Mouse (Mus musculus): ENCODE measurements around the gene Fbxw21. TPM values are rescaled to one million over a fixed set of nuclear protein-coding genes. Genes with fewer than 3 reads are reported as not detected.

The Fbxw21 gene
- total and polyA plus RNA-seq, 3 experiments = not detected

DNA sequence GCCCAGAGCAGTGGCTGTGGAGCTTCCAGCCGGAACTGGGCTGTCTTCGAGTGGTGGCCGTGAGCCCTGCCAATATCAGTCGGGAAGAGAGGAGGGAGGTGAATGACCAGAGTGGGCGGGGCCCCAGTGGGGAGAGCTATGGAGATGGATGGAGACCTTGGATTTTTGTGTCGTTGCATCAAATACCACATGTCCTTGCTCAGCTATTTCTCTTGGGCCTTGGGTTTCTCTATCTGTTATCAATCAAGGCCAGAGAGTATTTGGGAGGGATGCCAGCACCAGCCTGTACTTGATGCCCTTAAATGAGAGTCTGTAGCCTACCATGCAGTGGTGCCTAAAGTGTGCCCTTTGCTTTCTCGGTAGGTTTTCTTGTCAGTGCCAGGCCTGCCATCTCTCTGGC, 58.6 kb downstream of the Fbxw21 start:
- DNase-seq = no peak
- no peak overlapping the region for H3K9ac ChIP-seq (ENCODE audit: low read depth, low read length)
- no peaks in the 10 kb centered on the region for H3K79me2 ChIP-seq (replicated peaks; ENCODE audit: control insufficient read depth, insufficient read depth, low read length)
- no peak overlapping the region for H3K27ac ChIP-seq
- no peaks in the 10 kb centered on the region for H3K27me3 ChIP-seq (ENCODE audit: control insufficient read depth, insufficient read depth, low read length)
- 46% methylated on average over 7 of the region's 7 CpGs for WGBS
- no peak overlapping the region for H3K4me3 ChIP-seq
- H3K36me3 ChIP-seq (ENCODE audit: control insufficient read depth, insufficient read depth, low read length) = no peaks in the 10 kb centered on the region
- TF ChIP-seq POLR2A (IDR thresholded peaks at IDR 0.05; ENCODE audit: insufficient read depth, low read depth, low read length) (no peak), CTCF (IDR thresholded peaks at IDR 0.05) (no peak), EP300 (IDR thresholded peaks at IDR 0.05; ENCODE audit: insufficient read depth, low read depth, low read length) (no peak)
- H3K4me1 ChIP-seq (ENCODE audit: control insufficient read depth, insufficient read depth, low read length) = peaks cover 3% of the 10 kb centered on the region
- intact Hi-C loops (cut with DNase I) = no loop called here

DNA sequence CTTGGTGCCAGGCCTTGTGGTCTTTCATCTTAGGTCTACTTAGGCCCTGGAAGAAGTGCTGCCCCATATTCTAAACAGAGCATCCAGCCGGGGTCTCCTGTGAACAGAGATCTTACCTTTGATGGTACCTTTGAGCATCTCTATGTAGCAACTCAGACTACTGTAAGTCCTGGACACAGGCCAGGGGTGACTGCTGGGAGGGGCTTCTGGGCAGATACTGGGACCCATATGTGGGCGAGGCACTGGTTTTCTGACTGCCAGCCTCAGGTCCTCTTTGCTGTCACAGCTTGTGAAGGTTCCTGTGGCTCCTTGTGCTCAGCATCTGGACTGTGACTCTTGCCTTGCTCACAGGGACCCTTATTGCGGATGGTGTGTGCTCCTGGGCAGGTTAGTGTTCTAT, 59.3 kb downstream of the Fbxw21 start:
- TF ChIP-seq EP300 (IDR thresholded peaks at IDR 0.05; ENCODE audit: insufficient read depth, low read depth, low read length) (no peak), POLR2A (IDR thresholded peaks at IDR 0.05; ENCODE audit: insufficient read depth, low read depth, low read length) (no peak), CTCF (IDR thresholded peaks at IDR 0.05) (no peak)
- no peak overlapping the region for H3K27ac ChIP-seq
- no peak for DNase-seq
- intact Hi-C loops (cut with DNase I) = no loop called here
- H3K9ac ChIP-seq (ENCODE audit: low read depth, low read length) = no peak overlapping the region
- H3K4me3 ChIP-seq = no peak overlapping the region
- no peaks in the 10 kb centered on the region for H3K27me3 ChIP-seq (ENCODE audit: control insufficient read depth, insufficient read depth, low read length)
- WGBS = 86% methylated on average over 3 of the region's 3 CpGs
- no peaks in the 10 kb centered on the region for H3K36me3 ChIP-seq (ENCODE audit: control insufficient read depth, insufficient read depth, low read length)
- H3K4me1 ChIP-seq (ENCODE audit: control insufficient read depth, insufficient read depth, low read length) = peaks cover 4% of the 10 kb centered on the region
- no peaks in the 10 kb centered on the region for H3K79me2 ChIP-seq (replicated peaks; ENCODE audit: control insufficient read depth, insufficient read depth, low read length)

- no peak overlapping the region for H3K9ac ChIP-seq (ENCODE audit: low read depth, low read length)
- no peaks in the 10 kb centered on the region for H3K27me3 ChIP-seq (ENCODE audit: control insufficient read depth, insufficient read depth, low read length)
- no peak overlapping the region for H3K27ac ChIP-seq
- H3K4me1 ChIP-seq (ENCODE audit: control insufficient read depth, insufficient read depth, low read length) = peaks cover 4% of the 10 kb centered on the region
- H3K79me2 ChIP-seq (replicated peaks; ENCODE audit: control insufficient read depth, insufficient read depth, low read length) = no peaks in the 10 kb centered on the region
- H3K36me3 ChIP-seq (ENCODE audit: control insufficient read depth, insufficient read depth, low read length) = no peaks in the 10 kb centered on the region
- TF ChIP-seq CTCF (IDR thresholded peaks at IDR 0.05) = no peak
- no peak for TF ChIP-seq POLR2A (IDR thresholded peaks at IDR 0.05; ENCODE audit: insufficient read depth, low read depth, low read length)
- no peak for TF ChIP-seq EP300 (IDR thresholded peaks at IDR 0.05; ENCODE audit: insufficient read depth, low read depth, low read length)
- WGBS = 94% methylated on average over 5 of the region's 5 CpGs
- no peak overlapping the region for H3K4me3 ChIP-seq
- no peak for DNase-seq
- intact Hi-C loops (cut with DNase I) = no loop called here
These were observed 59.9 kb downstream of the Fbxw21 start for GRCm38 (mm10) chr9:109101933-109102445.

GRCm38 (mm10) chr9:109100307-109100928, 61.4 kb downstream of the Fbxw21 start:
- H3K4me1 ChIP-seq (ENCODE audit: control insufficient read depth, insufficient read depth, low read length) = peaks cover 4% of the 10 kb centered on the region
- no peak for TF ChIP-seq EP300 (IDR thresholded peaks at IDR 0.05; ENCODE audit: insufficient read depth, low read depth, low read length)
- TF ChIP-seq POLR2A (IDR thresholded peaks at IDR 0.05; ENCODE audit: insufficient read depth, low read depth, low read length) = no peak
- TF ChIP-seq CTCF (IDR thresholded peaks at IDR 0.05) = no peak
- intact Hi-C loops (cut with DNase I) = no loop called here
- H3K27ac ChIP-seq = no peak overlapping the region
- H3K36me3 ChIP-seq (ENCODE audit: control insufficient read depth, insufficient read depth, low read length) = no peaks in the 10 kb centered on the region
- H3K4me3 ChIP-seq = no peak overlapping the region
- no peak for DNase-seq
- no peaks in the 10 kb centered on the region for H3K27me3 ChIP-seq (ENCODE audit: control insufficient read depth, insufficient read depth, low read length)
- 79% methylated on average over 20 of the region's 20 CpGs for WGBS
- no peaks in the 10 kb centered on the region for H3K79me2 ChIP-seq (replicated peaks; ENCODE audit: control insufficient read depth, insufficient read depth, low read length)
- H3K9ac ChIP-seq (ENCODE audit: low read depth, low read length) = no peak overlapping the region

DNA sequence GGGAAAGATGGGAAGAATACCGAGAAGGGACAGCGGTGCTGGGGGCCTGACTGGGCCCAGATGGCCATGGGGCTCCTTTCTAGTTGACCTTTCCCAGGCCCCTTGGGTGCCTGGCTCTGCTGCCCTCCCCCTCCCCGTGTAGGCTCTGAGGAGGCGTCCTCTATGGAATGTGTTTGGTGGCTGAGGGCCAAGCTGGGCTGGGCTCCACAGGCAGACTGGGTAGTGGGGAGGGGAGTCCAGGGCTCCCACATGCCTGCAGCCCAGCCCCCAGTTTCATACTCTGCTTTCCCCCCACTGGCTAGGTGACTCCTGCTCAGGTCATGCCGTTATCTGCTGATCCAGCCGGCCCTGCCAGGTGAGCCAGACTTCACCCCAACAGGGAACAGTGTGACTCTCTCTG, 62.9 kb downstream of the Fbxw21 start:
- H3K27me3 ChIP-seq (ENCODE audit: control insufficient read depth, insufficient read depth, low read length) = no peaks in the 10 kb centered on the region
- H3K79me2 ChIP-seq (replicated peaks; ENCODE audit: control insufficient read depth, insufficient read depth, low read length) = no peaks in the 10 kb centered on the region
- no peak overlapping the region for H3K4me3 ChIP-seq
- H3K36me3 ChIP-seq (ENCODE audit: control insufficient read depth, insufficient read depth, low read length) = no peaks in the 10 kb centered on the region
- H3K27ac ChIP-seq = peak overlapping the region; percentile 72
- H3K4me1 ChIP-seq (ENCODE audit: control insufficient read depth, insufficient read depth, low read length) = peaks cover 7% of the 10 kb centered on the region
- H3K9ac ChIP-seq (ENCODE audit: low read depth, low read length) = peak overlapping the region; percentile 29
- 25% methylated on average over 5 of the region's 6 CpGs for WGBS
- peak; percentile 63 to 78 for DNase-seq
- intact Hi-C loops (cut with DNase I) = no loop called here
- TF ChIP-seq CTCF (IDR thresholded peaks at IDR 0.05) (no peak), POLR2A (IDR thresholded peaks at IDR 0.05; ENCODE audit: insufficient read depth, low read depth, low read length) (no peak), EP300 (IDR thresholded peaks at IDR 0.05; ENCODE audit: insufficient read depth, low read depth, low read length) (0 out of 2 replicates have a peak, but pooled peaks have one; percentile 34)

DNA sequence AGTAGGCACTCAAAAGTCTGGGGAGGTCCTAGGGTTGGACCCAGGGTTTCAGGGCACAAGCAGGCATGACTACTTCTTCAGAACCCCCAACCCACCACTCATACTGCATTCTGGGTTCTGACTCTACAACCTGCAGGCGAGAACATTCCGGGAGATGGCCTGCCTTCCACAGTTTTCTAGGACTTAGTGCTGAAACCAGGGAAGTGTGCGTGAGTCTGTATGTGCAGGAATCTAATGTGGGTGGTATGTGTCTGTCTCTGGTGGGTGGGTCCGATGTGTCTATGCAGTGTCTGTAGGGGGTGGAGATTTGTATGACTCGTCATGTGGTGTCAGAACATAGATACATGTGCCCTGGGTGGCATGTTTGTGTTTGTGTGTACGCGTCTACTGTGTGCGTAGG, 63.5 kb downstream of the Fbxw21 start:
- Histone ChIP-seq H3K79me2 (replicated peaks; ENCODE audit: control insufficient read depth, insufficient read depth, low read length) (no peaks in the 10 kb centered on the region), H3K27me3 (ENCODE audit: control insufficient read depth, insufficient read depth, low read length) (no peaks in the 10 kb centered on the region), H3K4me1 (ENCODE audit: control insufficient read depth, insufficient read depth, low read length) (peaks cover 7% of the 10 kb centered on the region), H3K27ac (peak overlapping the region; percentile 72), H3K4me3 (peak overlapping the region; percentile 27), H3K36me3 (ENCODE audit: control insufficient read depth, insufficient read depth, low read length) (no peaks in the 10 kb centered on the region), H3K9ac (ENCODE audit: low read depth, low read length) (peak overlapping the region; percentile 29)
- no peak for DNase-seq
- intact Hi-C loops (cut with DNase I) = no loop called here
- TF ChIP-seq EP300 (IDR thresholded peaks at IDR 0.05; ENCODE audit: insufficient read depth, low read depth, low read length) (no peak), POLR2A (IDR thresholded peaks at IDR 0.05; ENCODE audit: insufficient read depth, low read depth, low read length) (no peak), CTCF (IDR thresholded peaks at IDR 0.05) (no peak)
- 72% methylated on average over 8 of the region's 8 CpGs for WGBS

All from heart, adult 2 months (tissue).